Mouse (Mus musculus) right cerebral cortex, postnatal 14 days (tissue): Measurements from ENCODE around the gene Zfp322a.
"Not testable (repeated sequence)": the region's sequence is repeated elsewhere in the genome, so short reads cannot be mapped to it uniquely, and the experiment has no call there.

Experiments
- DNase-seq: peaks from one replicate; pipeline ENCODE4 v3.0.0; 2022

Gene Zfp322a

GRCm38 (mm10) chr13:23312909-23313669, 55.9 kb downstream of the Zfp322a start:
- DNase-seq, result no peak

DNA sequence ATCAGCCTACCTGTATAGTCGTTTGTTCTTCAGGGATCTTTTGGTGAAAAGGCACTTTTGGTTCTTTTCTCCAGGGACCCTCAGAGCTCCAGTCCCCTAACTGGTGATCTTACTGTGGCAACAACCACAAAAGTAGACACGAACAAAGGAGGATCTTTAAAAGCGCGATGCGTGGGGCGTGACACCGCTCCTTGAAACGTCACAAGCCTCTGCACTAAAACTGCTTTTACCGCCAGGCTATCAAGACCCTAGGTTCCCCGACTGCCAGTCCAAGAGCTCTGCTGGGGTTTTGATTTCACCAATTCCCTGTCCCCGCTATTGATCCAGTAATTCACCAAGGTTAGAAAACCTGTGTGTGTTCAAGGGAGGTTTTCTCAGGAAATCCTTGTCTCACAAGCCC, 59.0 kb downstream of the Zfp322a start:
- no peak for DNase-seq

DNA sequence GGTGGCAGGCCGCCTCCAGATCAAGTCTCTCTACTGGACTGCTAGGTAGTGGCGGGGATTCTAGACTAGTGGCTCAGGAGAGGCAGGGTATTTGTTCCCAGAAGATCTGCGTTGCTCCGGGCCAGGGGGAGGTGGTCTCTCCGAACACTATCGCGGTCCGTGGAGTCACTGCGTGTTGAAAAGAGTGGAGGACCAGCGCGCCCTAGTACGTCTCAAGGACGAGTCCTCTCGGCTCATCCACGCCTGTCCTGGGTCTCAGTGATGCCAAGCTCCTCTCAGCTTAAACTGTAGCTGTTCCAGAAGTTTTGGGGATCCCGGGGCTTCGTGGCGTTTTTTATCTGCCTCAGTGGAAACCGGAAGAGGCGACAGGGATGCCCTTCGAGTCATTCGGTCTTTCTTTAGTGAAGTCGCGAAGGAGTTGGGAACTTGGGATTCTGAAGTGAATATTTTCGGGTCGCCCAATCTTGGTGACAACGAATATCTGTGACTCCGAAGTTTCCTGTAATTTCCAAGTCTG, 59.5 kb downstream of the Zfp322a start:
- no peak for DNase-seq

- not testable (repeated sequence) for DNase-seq
Observed at GRCm38 (mm10) chr13:23308639-23309307, 60.2 kb downstream of the Zfp322a start.

DNA sequence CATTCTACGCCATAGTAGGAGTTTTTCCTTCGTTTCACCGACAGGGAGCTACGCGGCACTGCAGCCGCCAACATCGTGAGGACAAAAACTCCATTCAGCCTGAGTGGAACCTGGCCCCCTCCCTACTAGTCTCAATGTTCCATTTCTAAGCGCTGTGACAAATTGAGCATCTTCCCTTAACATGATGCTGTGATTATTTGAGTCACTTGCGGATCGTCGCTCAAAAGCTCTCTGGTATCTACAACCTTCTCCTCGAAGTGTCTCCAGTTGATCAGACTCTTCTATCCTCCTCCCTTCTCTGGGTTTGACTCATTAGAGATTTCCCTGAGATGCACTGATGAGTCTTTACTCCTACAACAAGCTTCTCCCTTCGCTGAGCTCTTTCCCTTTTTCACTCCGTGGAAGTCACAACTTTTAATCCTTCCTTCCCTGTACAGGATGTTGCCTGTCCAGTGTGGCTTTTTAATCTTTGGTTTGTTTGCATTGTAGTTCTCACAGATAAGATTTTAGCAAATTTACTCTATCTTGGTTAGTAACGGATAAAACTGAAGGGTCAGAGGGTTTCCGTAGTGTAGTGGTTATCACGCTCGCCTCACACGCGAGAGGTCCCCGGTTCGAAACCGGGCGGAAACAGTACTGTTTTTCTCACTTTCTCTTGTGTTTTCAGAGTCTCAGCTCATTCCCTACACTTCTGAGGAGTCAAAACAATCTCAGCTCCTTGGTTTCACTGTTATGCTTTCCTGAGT, 61.8 kb downstream of the Zfp322a start:
- no peak for DNase-seq

DNA sequence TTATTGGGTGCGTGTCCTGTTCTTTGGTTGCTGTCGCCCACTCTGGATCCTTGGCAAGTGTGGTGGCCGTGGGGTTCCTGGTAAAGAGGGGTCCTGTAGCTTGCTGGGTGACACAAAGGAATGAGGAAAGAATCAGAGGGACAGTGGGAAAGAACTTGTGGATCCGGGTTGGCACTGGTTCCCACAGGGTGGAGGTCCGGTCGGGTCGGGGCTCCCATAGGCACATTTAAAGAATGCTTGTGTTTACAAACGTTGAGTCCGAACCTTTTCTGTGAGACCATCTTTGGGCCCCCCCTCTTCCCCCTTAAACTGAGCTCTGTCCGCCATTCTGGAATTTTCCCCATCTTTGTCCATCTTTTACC, 62.3 kb downstream of the Zfp322a start:
- no peak for DNase-seq
